Mouse (Mus musculus): ENCODE measurements at regions not wholly inside any gene's neighbourhood (a gene's known extent, or its start where the extent isn't known, plus 50 kb on each side); places are given as distances from the start of the nearest gene placed in this dataset.

GRCm38 (mm10) chr4:105557396-105557795 lies 232.3 kb upstream of the Gm12728 start:
- H3K4me3 ChIP-seq (ENCODE audit: low read length): no peak overlapping the region
- H3K27ac ChIP-seq (ENCODE audit: low read length): no peak overlapping the region
- no peaks in the 10 kb centered on the region for H3K4me1 ChIP-seq (ENCODE audit: insufficient read depth, low read length)
- H3K27me3 ChIP-seq (ENCODE audit: insufficient read depth, low read length): no peaks in the 10 kb centered on the region
- H3K9me3 ChIP-seq (ENCODE audit: low read length): no peaks in the 10 kb centered on the region
- no peak for ATAC-seq (ENCODE audit: low FRiP score, low TSS enrichment)
- H3K9ac ChIP-seq (replicated peaks; ENCODE audit: low read length): no peak overlapping the region
- H3K4me2 ChIP-seq (replicated peaks; ENCODE audit: low read depth, low read length): no peak overlapping the region
- no peaks in the 10 kb centered on the region for H3K36me3 ChIP-seq (ENCODE audit: insufficient read depth, low read length)
- 79% methylated on average over 2 of the region's 2 CpGs for WGBS

- H3K27me3 ChIP-seq (ENCODE audit: insufficient read depth, low read length): no peaks in the 10 kb centered on the region
- H3K4me3 ChIP-seq (ENCODE audit: low read length): no peak overlapping the region
- no peak overlapping the region for H3K4me2 ChIP-seq (replicated peaks; ENCODE audit: low read depth, low read length)
- H3K27ac ChIP-seq (ENCODE audit: low read length): no peak overlapping the region
- ATAC-seq (ENCODE audit: low FRiP score, low TSS enrichment): peak; percentile 51; the same call in 1 of the 2 replicates
- H3K9ac ChIP-seq (replicated peaks; ENCODE audit: low read length): no peak overlapping the region
- H3K9me3 ChIP-seq (ENCODE audit: low read length): no peaks in the 10 kb centered on the region; the same call in 1 of the 2 replicates
- H3K36me3 ChIP-seq (ENCODE audit: insufficient read depth, low read length): no peaks in the 10 kb centered on the region
- 23% methylated on average over 3 of the region's 3 CpGs for WGBS
- no peaks in the 10 kb centered on the region for H3K4me1 ChIP-seq (ENCODE audit: insufficient read depth, low read length)
Observed at GRCm38 (mm10) chr4:105560055-105560454, 229.6 kb upstream of the Gm12728 start.

- no peaks in the 10 kb centered on the region for H3K4me1 ChIP-seq (ENCODE audit: insufficient read depth, low read length)
- H3K9ac ChIP-seq (replicated peaks; ENCODE audit: low read length): no peak overlapping the region
- H3K27ac ChIP-seq (ENCODE audit: low read length): no peak overlapping the region
- H3K4me2 ChIP-seq (replicated peaks; ENCODE audit: low read depth, low read length): no peak overlapping the region
- WGBS: 76% methylated on average over 3 of the region's 3 CpGs
- peaks cover 5% of the 10 kb centered on the region; the same call in 1 of the 2 replicates for H3K9me3 ChIP-seq (ENCODE audit: low read length)
- no peaks in the 10 kb centered on the region for H3K36me3 ChIP-seq (ENCODE audit: insufficient read depth, low read length)
- ATAC-seq (ENCODE audit: low FRiP score, low TSS enrichment): no peak
- H3K27me3 ChIP-seq (ENCODE audit: insufficient read depth, low read length): no peaks in the 10 kb centered on the region
- no peak overlapping the region for H3K4me3 ChIP-seq (ENCODE audit: low read length)
Observed at GRCm38 (mm10) chr4:105560781-105561180, 228.9 kb upstream of the Gm12728 start.

GRCm38 (mm10) chr4:105561611-105562010 lies 228.1 kb upstream of the Gm12728 start:
- no peaks in the 10 kb centered on the region for H3K36me3 ChIP-seq (ENCODE audit: insufficient read depth, low read length)
- peaks cover 5% of the 10 kb centered on the region; the same call in 1 of the 2 replicates for H3K9me3 ChIP-seq (ENCODE audit: low read length)
- no peak for ATAC-seq (ENCODE audit: low FRiP score, low TSS enrichment)
- H3K4me2 ChIP-seq (replicated peaks; ENCODE audit: low read depth, low read length): no peak overlapping the region
- H3K27me3 ChIP-seq (ENCODE audit: insufficient read depth, low read length): no peaks in the 10 kb centered on the region
- WGBS: 73% methylated on average over 3 of the region's 3 CpGs
- no peak overlapping the region for H3K4me3 ChIP-seq (ENCODE audit: low read length)
- peaks cover 2% of the 10 kb centered on the region; the same call in 1 of the 2 replicates for H3K4me1 ChIP-seq (ENCODE audit: insufficient read depth, low read length)
- no peak overlapping the region for H3K9ac ChIP-seq (replicated peaks; ENCODE audit: low read length)
- no peak overlapping the region for H3K27ac ChIP-seq (ENCODE audit: low read length)

- peaks cover 5% of the 10 kb centered on the region; the same call in 1 of the 2 replicates for H3K9me3 ChIP-seq (ENCODE audit: low read length)
- H3K4me2 ChIP-seq (replicated peaks; ENCODE audit: low read depth, low read length): no peak overlapping the region
- 92% methylated on average over 7 of the region's 7 CpGs for WGBS
- H3K27me3 ChIP-seq (ENCODE audit: insufficient read depth, low read length): no peaks in the 10 kb centered on the region
- no peak overlapping the region for H3K27ac ChIP-seq (ENCODE audit: low read length)
- H3K36me3 ChIP-seq (ENCODE audit: insufficient read depth, low read length): no peaks in the 10 kb centered on the region
- H3K4me3 ChIP-seq (ENCODE audit: low read length): no peak overlapping the region
- ATAC-seq (ENCODE audit: low FRiP score, low TSS enrichment): no peak
- H3K4me1 ChIP-seq (ENCODE audit: insufficient read depth, low read length): peaks cover 5% of the 10 kb centered on the region; the same call in 1 of the 2 replicates
- no peak overlapping the region for H3K9ac ChIP-seq (replicated peaks; ENCODE audit: low read length)
Observed at GRCm38 (mm10) chr4:105565796-105566195, 223.9 kb upstream of the Gm12728 start.

- Histone ChIP-seq H3K36me3 (ENCODE audit: insufficient read depth, low read length) (no peaks in the 10 kb centered on the region), H3K4me3 (ENCODE audit: low read length) (no peak overlapping the region), H3K9ac (replicated peaks; ENCODE audit: low read length) (no peak overlapping the region), H3K27ac (ENCODE audit: low read length) (no peak overlapping the region), H3K4me1 (ENCODE audit: insufficient read depth, low read length) (peaks cover 5% of the 10 kb centered on the region; the same call in 1 of the 2 replicates), H3K27me3 (ENCODE audit: insufficient read depth, low read length) (no peaks in the 10 kb centered on the region), H3K4me2 (replicated peaks; ENCODE audit: low read depth, low read length) (no peak overlapping the region), H3K9me3 (ENCODE audit: low read length) (peaks cover 5% of the 10 kb centered on the region; the same call in 1 of the 2 replicates)
- WGBS: 32% methylated on average over 8 of the region's 8 CpGs
- ATAC-seq (ENCODE audit: low FRiP score, low TSS enrichment): no peak
Observed at GRCm38 (mm10) chr4:105566513-105567457, 222.9 kb upstream of the Gm12728 start.

- H3K9ac ChIP-seq (replicated peaks; ENCODE audit: low read length): no peak overlapping the region
- 72% methylated on average over 1 of the region's 1 CpGs for WGBS
Observed at GRCm38 (mm10) chr4:105569671-105570070, 220.0 kb upstream of the Gm12728 start.

GRCm38 (mm10) chr4:105575550-105575949 lies 214.1 kb upstream of the Gm12728 start:
- H3K9ac ChIP-seq (replicated peaks; ENCODE audit: low read length): no peak overlapping the region
- H3K27me3 ChIP-seq (ENCODE audit: insufficient read depth, low read length): no peaks in the 10 kb centered on the region
- ATAC-seq (ENCODE audit: low FRiP score, low TSS enrichment): peak; percentile 77
- no peak overlapping the region for H3K27ac ChIP-seq (ENCODE audit: low read length)
- no peak overlapping the region for H3K4me2 ChIP-seq (replicated peaks; ENCODE audit: low read depth, low read length)
- 44% methylated on average over 2 of the region's 2 CpGs for WGBS
- no peaks in the 10 kb centered on the region for H3K4me1 ChIP-seq (ENCODE audit: insufficient read depth, low read length)
- peaks cover 4% of the 10 kb centered on the region; the same call in 1 of the 2 replicates for H3K9me3 ChIP-seq (ENCODE audit: low read length)
- H3K4me3 ChIP-seq (ENCODE audit: low read length): no peak overlapping the region
- no peaks in the 10 kb centered on the region for H3K36me3 ChIP-seq (ENCODE audit: insufficient read depth, low read length)

More at GRCm38 (mm10) chr4:105569671-105570070, 220.0 kb upstream of the Gm12728 start:
- no peak for ATAC-seq (ENCODE audit: low FRiP score, low TSS enrichment)
- Histone ChIP-seq H3K27ac (ENCODE audit: low read length) (no peak overlapping the region), H3K36me3 (ENCODE audit: insufficient read depth, low read length) (no peaks in the 10 kb centered on the region), H3K4me1 (ENCODE audit: insufficient read depth, low read length) (peaks cover 5% of the 10 kb centered on the region; the same call in 1 of the 2 replicates), H3K9me3 (ENCODE audit: low read length) (peaks cover 5% of the 10 kb centered on the region; the same call in 1 of the 2 replicates), H3K27me3 (ENCODE audit: insufficient read depth, low read length) (no peaks in the 10 kb centered on the region), H3K4me3 (ENCODE audit: low read length) (no peak overlapping the region), H3K4me2 (replicated peaks; ENCODE audit: low read depth, low read length) (no peak overlapping the region)

- Histone ChIP-seq H3K36me3 (ENCODE audit: insufficient read depth, low read length) (no peaks in the 10 kb centered on the region), H3K4me3 (ENCODE audit: low read length) (no peak overlapping the region), H3K27me3 (ENCODE audit: insufficient read depth, low read length) (no peaks in the 10 kb centered on the region), H3K9me3 (ENCODE audit: low read length) (peaks cover 4% of the 10 kb centered on the region; the same call in 1 of the 2 replicates), H3K4me2 (replicated peaks; ENCODE audit: low read depth, low read length) (no peak overlapping the region), H3K4me1 (ENCODE audit: insufficient read depth, low read length) (no peaks in the 10 kb centered on the region), H3K27ac (ENCODE audit: low read length) (no peak overlapping the region), H3K9ac (replicated peaks; ENCODE audit: low read length) (no peak overlapping the region)
- no peak for ATAC-seq (ENCODE audit: low FRiP score, low TSS enrichment)
- WGBS: 36% methylated on average over 7 of the region's 7 CpGs
Observed at GRCm38 (mm10) chr4:105580987-105581386, 208.7 kb upstream of the Gm12728 start.

Data from kidney, embryonic 16.5 days (tissue).